Mouse (Mus musculus) liver (tissue): Measurements from ENCODE around the gene Kif26b.

ENCODE experiments used
- DNase-seq: peaks from one replicate; pipeline ENCODE4 v3.0.0-alpha.2; 2020; ENCODE audit warnings: mixed read lengths

The Kif26b gene

GRCm38 (mm10) chr1:178528431-178529351 is at the start of gene Kif26b:
Gene Kif26b, plus strand, starts transcription at chr1:178529125.
- peak; percentile 38 for DNase-seq

- DNase-seq = no peak
Measured at GRCm38 (mm10) chr1:178483854-178484253, 45.1 kb upstream of the Kif26b start.

GRCm38 (mm10) chr1:178485138-178485867 is 43.6 kb upstream of the Kif26b start:
- DNase-seq = no peak

DNA sequence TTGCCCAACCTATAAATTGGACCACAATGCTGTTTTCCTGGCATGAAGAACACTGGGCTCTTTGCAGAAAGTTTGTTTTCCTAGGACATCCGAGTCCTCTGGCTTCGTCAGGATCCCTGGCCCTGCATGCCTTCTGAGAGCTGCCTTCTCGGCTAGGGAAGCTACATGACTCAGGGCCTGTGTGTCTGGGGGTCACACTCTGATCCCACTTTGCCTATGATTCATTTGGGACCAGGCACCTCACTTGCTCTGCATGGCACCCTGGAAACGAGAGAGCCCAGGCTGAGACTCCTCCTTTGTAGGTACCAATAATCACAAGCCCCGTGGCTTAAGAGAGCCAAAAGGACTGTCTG is 43.1 kb upstream of the Kif26b start:
- DNase-seq = no peak

DNA sequence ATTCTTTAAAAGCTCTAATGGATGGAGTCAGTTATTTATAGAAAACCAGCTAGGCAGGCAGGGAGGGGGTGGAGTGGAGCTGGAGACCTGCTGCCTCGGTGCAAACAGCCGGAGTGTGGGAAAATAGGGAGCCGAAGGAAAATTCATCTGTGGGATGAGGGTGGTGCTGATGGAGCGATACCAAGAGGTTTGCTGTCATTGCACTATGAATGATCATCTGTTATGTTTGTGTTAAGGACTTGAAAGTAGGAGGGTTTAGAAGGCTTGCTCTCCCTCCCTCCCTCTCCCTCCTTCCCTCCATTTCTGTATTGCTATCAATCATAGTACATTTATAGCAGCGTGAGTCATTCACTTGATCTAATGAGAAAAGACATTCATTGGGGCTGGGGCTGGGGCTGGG is 42.1 kb upstream of the Kif26b start:
- DNase-seq = no peak

DNA sequence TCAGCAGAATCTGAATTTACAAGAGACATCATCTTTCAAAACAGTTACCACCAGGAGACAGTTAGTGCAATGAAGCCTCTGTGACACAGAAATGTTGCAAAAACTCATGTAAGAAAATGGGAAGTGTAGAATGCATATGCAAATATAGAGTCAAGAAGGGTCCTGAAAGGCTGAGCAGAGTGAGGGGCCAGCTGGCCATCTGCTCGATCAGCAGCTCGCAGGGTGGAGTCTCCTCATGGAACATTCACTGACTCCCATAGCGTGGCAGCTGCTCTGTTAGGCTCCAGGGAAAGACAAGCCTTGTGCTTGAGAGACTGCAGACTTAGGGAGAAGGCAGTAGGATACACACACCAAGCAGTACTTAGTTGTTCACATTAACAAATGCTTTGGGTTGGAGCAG is 39.8 kb upstream of the Kif26b start:
- no peak for DNase-seq

DNA sequence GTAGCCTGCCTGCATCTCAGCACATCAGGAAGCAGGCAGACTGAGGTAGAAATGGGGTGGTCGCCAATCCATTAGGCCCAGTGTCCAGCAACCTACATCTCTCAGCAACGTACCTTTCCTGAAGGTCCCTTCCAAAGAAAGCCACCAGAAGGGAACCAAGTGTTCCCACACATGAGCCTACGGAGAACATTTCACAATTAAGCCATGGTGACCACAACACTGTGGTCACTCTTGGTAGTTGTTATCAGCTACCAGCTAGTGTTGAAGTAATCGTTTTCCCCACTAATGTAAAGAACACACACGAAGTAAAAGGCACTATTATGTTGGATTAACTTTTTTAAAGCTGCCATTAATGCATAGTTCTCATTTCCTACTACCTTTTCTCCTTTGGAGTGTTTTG is 37.2 kb upstream of the Kif26b start:
- no peak for DNase-seq

GRCm38 (mm10) chr1:178492493-178492892 is 36.4 kb upstream of the Kif26b start:
- DNase-seq = no peak

- no peak for DNase-seq
Measured at GRCm38 (mm10) chr1:178496186-178496585, 32.7 kb upstream of the Kif26b start.

DNA sequence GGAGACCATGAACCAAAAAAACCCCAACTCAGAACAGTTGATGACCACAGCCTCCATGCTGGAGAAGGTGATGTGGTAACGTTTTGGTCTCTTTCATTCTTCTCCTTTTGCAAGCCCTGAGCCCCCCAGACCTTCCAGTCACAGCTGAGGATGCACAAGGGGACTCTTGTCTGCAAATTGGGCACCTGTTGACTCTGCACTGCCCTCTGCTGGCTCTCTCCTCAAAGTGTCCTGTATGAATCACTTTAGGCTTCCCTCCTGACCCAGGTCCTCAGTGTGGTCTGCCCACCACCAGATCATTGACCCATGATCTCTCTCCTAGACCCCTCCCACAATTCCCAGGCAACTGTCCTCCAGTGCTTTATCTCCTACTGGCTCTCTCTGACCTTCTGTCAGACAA is 32.1 kb upstream of the Kif26b start:
- DNase-seq = peak; percentile 38

DNA sequence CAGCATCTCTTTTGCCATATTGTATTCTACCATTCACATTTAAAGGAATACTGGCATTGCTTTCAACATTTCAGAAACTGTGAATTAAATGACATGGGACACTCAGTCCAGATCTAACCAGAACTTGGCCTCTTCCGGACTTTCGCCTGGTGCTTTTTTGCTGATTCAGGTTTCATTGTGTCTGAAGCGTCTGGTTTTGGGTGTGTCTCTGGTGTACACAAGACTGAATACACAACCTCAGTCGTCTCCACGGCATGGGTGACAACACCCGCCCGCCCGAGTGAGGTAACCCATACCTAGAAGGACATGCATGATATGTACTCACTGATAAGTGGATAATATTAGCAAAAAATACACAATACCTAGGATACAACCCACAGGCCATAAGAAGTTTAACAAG is 22.0 kb upstream of the Kif26b start:
- no peak for DNase-seq

DNA sequence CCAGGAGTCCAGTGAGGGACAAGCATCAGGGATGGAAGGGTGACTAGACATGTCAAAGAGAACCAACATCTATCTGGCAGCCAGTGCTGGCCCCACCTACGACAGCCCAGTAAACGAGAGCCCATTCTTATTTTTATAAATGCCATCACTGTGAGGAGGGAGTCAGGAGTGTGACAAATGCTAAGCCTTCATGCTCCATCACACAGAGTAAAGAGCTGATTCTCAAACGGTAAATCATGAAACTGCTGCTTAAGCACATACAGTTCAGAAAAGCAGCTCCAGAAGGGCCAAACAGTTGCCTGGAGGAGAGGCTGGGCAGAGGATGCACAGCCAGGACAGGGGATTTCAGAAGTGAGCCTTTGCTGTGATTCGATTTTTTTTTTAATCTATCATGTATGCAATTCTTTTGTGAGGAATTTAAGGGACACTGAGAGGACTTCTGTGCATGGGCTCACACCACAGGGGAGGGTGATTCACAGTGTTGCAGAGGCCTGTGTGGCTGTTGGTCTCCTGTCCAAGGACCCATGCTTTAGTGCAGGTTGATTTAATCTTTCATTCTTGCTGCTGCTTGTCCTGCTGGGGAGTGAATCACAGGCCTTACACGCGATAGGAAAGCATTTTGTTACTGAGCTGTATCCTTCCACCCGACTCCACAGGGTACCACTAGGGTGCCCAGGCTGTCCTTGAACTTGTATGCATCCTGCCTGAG is 16.4 kb upstream of the Kif26b start:
- DNase-seq = no peak

DNA sequence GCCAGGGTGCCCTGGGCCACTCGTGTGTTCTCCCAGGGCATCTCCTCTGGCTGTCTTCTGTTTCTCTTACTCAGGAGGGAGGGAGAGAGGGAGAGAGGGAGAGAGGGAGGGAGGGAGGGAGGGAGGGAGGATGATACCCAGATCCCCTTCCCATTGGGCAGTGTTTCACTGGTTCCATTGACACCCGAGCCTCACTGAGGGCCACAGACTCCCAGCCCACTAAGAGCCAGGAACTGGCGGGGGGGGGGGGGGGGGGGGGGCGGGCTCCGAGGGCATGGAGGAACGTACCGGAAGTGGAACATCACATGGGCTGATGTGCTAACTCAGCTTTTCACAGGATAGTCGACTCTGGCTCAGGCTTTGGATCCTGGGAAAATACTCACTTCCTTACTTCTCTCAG is 15.0 kb upstream of the Kif26b start:
- no peak for DNase-seq

- DNase-seq = no peak
Measured at GRCm38 (mm10) chr1:178515839-178516238, 13.1 kb upstream of the Kif26b start.

- no peak for DNase-seq
Measured at GRCm38 (mm10) chr1:178522389-178522788, 6.5 kb upstream of the Kif26b start.

- DNase-seq = no peak
Measured at GRCm38 (mm10) chr1:178523152-178523551, 5.8 kb upstream of the Kif26b start.

GRCm38 (mm10) chr1:178527185-178527546 is 1.8 kb upstream of the Kif26b start:
- peak; percentile 75 for DNase-seq

- peak; percentile 4 for DNase-seq
Measured at GRCm38 (mm10) chr1:178527547-178528361, 1.2 kb upstream of the Kif26b start.

- no peak for DNase-seq
Measured at GRCm38 (mm10) chr1:178529512-178530300, 781 bp downstream of the Kif26b start.

GRCm38 (mm10) chr1:178530301-178531078 is 1.6 kb downstream of the Kif26b start:
- DNase-seq = peak; percentile 67

DNA sequence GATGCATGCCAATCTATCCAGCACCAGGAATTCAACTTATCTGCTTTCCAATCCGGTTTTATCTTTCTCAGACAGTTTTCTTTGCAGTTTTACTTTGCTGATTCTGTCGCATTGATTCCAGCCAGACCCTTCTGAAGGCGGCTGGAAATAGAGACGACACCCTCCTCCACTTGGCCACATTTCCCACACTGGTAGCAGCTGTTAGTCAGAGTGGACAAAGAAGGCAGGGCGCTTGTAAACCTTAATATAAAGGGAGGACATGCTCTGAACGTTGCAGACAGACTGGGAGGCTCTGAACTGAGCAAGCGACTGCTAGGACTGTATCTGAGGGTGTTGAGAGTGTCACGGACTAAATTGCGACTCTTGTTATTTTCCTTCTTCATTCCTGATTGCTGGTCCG is 11.3 kb downstream of the Kif26b start:
- no peak for DNase-seq
